Mouse (Mus musculus) regulatory T cell (primary cell): ENCODE data around the gene Sept11.

ENCODE experiments used
- in situ Hi-C: fragments of 300-600 bp; cut with MboI, MseI; formaldehyde crosslinking; loops from one replicate; pipeline ENCODE4 v1.15.1; 2025; ENCODE audit warnings: high pct_unique_total_duplicates

Sept11 gene

DNA sequence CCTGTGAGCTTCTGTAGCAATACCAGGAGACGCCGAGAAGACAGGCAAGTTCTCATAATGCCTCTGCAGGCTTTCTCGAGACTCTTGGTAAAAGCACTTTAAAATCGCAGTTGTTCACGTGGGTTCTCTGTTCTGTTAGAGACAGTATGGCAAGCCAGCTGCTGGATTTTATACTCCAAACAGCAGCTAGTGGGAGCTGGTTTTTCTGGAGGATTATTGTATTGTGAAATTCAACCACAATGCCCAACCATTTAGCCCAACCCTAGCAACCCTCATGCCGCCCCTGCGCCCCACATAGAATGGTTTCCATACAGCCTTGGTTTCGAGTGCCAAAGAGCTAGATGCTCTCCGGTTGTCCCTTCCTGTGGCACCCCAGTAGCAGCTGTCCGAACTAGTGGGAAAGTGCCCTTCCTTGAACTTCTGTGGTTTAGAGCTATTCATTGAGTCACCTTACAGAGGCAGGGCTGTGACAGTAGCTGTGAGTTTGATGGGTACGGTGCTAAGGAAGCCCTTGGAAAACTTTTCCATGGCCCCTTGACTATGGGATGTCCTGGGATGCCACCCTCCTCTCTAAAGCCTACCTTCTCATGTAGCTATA, 74.8 kb downstream of the Sept11 start:
- in situ Hi-C loops, result loop anchor here (5.0 to 10.0 kb wide), 2 partner anchors 46 to 183 kb away; no protein-coding TSS in a partner anchor

DNA sequence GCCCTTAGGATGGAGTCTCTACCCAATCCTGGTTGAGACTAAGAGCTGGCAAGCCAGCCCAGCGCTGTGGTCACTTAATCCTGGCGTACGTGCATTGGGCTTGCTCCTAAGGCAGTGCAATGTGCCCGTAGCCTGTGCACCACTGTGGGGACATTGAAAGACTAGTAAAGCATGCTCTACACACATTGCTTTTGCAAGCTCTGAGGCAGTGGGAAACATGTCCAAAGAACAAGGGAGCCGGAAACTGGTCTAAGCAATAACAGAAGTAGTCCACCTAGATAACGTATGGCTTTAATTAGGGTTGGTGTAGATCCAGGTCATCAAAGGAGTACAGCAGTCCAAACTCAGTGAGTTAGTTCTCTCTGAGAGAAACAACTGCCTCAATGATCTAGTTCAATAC, 75.4 kb downstream of the Sept11 start:
- in situ Hi-C loops, result loop anchor here (5.0 to 10.0 kb wide), 2 partner anchors 46 to 184 kb away; no protein-coding TSS in a partner anchor

DNA sequence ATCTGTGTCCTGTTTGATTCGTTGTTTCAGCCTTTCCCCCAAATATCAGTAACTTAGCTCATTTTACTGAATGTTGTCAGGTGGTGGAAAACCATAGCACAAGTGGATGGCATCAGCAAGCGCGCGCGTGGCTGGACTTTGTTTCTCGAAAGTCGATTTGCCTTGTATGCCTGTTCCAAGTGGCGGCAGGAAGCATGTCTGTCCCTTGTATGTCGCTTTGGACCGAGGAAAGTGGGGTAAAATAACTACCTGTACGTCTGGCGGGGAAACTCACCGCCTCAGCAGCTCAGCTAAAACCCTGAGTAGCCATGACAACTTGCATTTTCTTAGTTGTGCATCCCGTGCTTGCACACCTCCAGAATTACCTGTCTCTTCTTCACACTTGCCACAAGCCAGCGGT, 78.2 kb downstream of the Sept11 start:
- in situ Hi-C loops, result no loop called here

DNA sequence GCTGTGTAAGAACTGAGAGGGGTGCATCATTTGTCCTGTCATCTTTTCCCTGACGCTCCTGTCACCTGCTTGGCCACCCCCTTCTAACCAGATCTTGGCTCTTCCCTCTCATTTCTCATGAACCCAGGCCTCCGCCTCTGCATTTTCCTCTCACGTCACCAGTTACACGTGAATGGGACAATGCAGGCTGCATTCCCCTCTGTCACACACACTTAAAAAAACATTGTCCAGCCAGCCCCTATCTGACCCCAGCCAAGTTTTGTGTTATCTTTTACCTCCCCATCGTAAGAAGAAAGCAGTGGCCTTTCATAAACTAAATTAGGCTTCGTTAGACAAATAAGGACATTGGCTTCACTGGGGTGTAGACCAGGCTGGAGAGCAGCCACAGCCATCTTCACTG, 79.3 kb downstream of the Sept11 start:
- in situ Hi-C loops, result no loop called here

DNA sequence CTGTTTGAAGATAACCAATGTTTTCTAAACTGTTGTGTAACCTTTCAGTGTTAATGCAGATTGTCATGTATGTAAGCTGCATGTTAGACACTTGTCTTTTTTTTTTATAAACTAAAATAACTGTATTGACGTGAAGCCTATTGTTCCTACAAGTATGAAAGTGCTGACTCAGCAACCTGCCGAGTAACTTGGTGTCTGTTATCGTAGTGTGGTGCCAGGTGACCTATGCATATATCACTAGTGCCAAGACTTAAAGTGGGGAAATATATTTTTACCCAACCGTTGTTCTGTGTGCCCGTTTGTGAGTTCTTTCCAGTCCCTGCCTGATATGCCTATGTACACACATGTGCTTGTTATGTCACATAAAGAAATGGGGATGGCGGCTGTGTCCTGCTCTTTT, 81.4 kb downstream of the Sept11 start:
- in situ Hi-C loops, result no loop called here

DNA sequence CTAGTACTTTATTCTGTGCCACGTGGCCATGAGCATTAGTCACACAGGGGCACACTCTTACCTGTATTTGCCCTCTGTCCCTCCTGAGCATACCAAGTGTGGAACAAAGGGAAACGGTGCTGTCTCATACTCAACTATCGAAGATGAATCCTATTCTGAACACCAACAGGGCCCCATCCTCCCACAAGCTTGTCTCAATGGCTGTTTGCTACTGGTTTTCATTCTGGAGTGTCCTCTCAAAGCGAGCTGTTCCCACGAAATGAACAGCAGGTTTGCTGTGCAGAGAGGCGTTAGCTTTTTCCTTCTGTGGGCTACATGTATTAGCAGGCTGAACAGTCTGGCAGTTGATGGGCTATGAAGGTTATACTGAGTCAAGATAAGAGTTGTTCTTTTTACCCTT, 85.4 kb downstream of the Sept11 start:
- in situ Hi-C loops, result no loop called here

DNA sequence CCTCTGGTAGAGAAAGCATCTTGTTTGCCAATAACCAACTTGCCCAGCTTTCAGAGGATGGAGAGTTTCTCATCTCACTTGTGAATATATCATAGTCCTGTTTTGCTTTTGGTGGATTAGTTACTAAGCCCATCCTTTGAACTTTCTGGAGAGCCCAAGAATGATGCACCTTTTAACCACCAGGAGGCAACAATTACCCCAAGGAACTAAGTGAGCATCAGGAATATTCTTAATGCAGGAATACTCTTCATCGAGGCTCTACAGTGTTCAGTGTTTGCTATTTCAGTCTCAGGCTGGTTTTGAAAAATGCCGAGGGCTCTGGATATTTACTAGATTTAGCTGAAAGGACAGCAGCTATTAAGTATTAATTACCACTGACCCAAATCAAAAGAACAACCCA, 87.0 kb downstream of the Sept11 start:
- in situ Hi-C loops, result no loop called here

DNA sequence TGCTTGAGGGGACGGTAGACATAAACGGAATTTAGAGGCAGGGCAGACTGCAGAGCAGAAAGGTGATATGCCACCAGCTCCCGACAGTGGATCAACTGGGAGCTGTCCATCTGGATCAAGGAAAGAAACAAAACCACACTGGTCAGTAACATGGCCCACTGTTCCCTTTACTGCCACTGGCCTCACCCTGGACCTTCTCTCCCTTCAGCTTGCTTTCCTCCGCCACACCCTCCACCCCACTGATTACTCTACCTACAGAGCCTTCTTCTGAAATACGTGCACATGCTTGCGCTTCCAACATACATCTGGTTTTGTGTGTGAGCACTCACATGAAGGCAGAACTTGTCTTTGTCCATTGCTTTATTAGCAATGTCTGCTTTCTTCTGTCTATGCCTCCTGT, 90.1 kb downstream of the Sept11 start:
- in situ Hi-C loops, result no loop called here

DNA sequence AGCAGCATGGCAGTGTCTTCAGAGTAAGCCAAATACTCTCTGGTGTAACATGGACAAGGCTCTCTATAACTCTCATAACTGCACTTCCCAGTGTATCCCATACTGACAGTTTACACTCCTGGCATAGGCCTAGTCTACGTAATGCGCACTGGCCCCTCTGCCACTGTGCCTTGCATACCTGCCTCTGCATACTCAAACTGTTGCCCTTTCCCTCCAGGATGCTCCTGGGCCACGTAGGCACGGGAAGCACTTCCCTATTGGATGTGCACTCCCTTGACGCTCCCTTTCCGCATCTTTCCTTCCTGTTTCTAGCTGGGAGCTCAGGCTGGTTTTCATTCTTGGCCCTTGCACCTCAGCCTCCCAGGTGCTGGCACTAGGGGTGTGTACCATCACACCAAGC, 91.3 kb downstream of the Sept11 start:
- in situ Hi-C loops, result no loop called here

DNA sequence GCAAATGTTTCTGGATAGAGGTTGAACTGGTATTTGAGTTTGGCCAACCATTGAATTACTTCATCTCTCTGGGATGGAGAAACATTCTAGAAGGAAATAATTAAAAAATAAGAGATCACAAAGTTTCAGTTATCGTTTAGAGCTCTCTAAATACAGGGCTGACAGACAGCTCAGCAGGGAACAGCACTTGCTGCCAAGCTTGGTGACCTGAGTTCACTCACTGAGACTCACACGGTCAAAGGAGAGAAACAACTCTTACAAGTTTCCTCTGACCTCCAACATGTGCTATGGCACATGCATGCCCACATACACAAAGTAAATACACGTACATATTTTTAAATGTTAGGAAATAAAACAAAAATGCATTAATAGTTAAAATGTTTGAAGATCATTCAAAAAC, 96.4 kb downstream of the Sept11 start:
- in situ Hi-C loops, result no loop called here

DNA sequence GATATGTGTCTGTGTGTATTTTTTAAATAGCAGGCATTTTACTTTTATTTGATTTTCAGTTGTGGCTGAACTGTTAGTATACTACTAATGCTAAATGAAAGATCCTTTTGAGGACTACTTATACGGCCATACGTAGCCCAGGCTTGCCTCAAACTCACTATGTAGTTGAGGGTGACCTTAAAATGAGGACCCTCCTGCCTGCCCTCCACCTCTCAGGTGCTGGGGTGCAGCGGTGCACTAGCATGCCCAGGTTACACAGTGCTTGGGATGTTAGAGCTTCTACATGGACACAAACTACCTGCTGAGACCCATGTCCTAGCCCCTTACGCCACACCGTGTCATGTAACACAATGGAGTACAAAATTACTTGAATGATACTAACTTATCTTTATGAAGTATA, 97.2 kb downstream of the Sept11 start:
- in situ Hi-C loops, result no loop called here

DNA sequence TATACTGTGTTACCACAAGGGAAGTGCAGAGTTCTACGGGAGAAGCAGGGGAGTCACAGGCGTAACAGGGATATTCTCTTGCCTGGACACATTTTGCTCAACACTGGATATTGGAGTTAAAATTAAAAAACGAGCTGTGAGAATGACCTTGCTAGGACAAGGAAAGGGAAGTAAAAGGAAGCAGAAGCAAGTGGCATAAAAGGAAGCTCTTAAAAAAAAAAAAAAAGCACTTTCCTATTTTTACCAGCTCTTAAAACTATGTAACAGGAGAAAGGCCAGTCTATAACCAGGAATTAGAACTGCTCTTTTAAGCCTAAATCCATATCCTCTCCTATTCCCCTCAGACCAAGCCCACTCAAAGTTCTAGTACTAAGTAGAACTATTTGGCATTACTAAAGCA, 105.0 kb downstream of the Sept11 start:
- in situ Hi-C loops, result no loop called here

DNA sequence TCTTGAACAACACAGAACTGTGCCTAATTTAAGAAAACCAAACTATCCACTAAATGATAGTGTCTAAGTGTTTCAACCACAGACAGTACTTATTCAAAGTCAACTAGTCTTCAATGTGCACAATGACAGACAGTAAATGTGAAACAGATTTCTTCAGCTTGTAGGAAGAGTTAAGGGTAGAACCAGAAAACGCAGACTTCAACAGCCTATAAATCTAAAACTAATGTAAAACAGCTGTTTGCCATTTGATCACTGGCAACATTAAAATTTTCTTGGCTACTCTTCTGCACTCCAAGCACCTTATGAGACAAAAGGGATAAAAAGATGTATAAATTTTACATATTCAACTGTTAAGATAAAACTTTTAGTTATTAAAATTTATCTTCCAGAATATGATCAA, 107.9 kb downstream of the Sept11 start:
- in situ Hi-C loops, result no loop called here

DNA sequence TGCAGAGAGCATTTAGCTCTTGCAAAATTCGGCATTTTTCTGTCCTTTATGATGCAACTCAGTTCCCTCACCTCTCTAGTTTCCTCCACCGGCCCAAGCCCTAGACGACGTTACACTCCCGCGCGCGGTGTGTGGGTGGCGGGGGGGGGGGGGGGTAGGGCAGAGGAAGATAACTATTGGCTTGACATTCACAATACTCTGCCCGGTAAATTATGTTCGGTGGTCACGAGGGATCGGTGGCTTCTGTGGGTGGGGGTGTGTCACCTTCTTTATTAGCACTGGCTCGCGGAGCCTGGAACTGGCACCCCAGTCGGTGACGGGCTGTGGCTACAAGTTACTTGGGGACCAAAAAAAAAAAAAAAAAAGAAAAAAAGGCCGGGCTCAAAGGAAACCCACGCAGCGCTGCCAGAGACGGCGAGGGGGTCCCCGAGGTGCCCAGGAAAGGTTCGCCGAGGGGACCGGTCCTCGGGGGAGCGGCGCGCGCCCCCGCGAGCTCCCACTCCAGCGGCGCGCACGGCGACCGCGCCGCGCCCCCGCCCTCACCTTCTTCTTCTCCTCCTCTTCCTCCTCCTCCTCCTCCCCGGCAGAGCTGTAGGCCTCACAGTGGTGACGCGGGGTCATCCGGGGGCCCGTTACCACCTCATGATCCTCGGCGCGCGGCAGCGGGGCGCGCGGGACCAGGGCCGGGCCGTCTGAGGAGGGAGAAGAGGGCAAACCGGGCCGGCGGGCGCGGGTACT, 112.3 kb downstream of the Sept11 start:
- in situ Hi-C loops, result no loop called here

DNA sequence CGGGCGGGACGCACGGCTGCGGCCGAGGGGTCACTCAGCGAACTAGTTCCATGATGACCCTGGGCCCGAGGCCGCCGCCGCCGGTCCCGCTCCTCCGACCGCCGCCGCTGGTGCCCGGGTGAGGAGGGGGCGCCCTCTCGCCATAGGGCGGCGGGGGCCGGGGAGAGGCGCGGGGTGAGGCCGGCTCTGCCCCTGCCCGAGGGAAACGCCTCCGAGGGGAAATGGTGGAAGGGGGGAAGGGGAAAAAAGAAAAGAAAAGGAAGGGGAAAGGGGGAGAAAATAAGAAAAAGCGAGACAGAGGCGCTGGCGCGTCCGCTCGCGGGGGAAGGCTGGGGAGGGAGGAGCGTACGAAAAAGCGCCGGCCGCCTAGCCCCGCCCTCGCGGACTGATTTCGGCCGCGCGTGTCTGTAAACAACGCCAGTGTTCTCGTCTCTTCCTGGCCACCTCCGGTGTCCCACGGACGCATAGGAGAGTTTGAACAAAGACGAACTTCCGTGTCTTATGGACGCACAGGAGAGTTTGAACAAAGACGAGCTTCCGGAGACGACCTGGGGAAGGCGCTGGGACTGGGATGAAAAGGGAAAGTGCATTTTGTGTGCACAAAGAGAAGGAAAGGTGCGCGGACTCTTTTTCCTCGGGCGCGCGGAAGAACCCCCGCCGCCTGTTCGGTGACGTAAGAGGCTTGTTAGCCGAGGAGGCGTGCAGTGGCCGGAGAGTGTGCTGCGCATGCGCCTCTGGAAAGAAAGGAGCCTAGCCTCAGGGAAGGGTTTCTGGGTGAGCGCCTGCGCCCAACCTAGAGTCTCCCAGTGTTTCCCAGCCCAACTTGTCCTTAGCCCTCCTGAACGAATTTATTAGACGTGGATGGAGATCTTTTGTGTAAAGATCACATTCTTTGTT, 113.1 kb downstream of the Sept11 start, which contains the start of the genes Ccni and 2010109A12Rik:
Gene Ccni (minus strand): TSS at position 387 of the 897 bp plus-strand sequence.
Gene 2010109A12Rik (plus strand): TSS at position 410 of the 897 bp plus-strand sequence.
- in situ Hi-C loops, result no loop called here

DNA sequence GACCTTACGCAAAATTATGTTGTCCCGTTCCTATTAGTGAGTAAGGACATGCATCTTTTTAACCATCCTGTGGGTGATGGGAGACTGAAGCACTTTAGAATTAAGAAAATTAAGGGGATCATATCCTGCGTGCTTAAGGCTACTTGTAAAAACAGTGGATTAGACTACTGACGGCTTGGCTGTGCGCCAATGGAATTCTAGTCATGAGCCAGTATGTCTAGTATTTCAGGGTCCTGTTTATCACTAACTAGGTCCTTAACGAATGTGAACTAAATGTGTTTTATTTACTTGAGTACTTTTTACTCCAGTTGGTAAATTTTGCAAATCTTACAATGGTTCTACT, 113.7 kb downstream of the Sept11 start:
- in situ Hi-C loops, result no loop called here

DNA sequence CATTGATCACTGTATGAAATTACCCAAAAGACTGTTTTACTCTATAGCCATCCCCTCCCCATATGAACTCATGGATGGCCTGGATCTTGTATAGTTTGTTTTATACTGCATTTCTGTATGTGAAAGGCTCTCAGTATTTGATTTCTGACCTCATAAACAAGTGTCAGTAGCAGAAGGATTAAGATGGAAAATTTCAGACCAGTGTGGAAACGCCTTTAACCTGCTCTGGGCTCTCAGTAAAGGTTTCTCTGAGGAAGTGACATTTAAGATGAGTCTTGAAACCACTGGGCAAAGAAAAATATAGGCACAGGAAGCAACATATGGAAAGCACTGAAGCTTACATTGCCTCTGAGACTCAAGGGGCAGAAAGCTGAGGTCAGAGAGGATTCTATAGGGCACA, 114.3 kb downstream of the Sept11 start:
- in situ Hi-C loops, result no loop called here

DNA sequence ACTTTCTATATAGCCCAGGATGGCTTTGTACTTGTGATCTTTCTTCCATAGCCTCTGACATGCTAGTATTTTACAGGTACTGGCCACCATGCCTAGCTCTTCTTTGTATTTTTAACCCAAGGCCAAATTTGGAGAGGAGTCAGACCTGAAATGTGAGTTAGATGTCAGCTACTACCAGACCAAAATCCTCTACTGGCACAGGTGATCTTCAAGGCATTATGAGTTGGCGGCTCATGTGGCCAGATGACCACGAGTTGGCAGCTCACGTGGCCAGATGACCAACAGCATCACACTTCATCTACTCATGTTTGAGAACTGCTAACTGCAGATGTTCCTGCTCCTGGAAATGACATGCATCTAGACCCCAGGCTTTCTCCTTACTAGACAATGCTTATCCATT, 125.1 kb downstream of the Sept11 start:
- in situ Hi-C loops, result no loop called here

DNA sequence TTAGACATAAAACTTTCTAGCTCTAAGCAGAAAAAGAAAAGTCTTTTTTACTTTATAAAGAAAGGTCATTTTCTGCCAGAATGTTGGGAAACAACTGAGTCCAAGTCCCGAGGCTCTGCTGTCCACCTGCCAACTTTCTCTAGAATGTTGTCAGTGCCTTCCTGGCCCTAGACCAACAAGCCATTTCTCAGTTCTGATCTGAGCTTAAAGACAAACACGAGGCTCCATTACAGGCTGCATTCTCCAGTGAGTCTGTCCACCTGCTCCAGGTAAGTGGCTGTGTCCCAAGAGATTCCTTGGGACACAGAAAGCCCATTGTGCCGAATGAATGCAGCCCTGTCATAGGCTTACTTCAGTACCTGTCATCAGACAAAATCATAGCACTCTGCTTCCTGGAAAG, 128.4 kb downstream of the Sept11 start:
- in situ Hi-C loops, result no loop called here

DNA sequence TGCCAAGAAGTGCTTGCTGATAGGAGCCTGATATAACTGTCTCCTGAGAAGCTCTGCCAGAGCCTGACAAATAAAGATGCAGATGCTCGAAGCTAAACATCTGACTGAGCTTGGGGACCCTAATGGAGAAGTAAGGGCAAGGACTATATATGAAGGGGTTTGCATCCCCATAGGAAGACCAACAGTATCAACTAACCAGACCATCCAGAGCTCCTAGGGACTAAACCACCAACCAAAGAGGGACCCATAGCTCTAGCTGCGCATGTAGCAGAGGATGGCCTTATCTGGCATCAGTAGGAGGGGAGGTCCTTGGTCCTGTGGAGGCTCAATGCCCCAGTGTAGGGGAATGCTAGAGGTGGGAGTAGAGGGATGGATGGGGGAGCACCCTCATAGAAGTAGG, 131.3 kb downstream of the Sept11 start:
- in situ Hi-C loops, result no loop called here
